Mouse (Mus musculus) MEL-GATA-1-ER (cell line): ENCODE results near the gene Nectin2.
A peak's percentile ranks its signal among the peaks of the same experiment; 100 is the strongest.

Experiments used
- DNase-seq: peaks from one replicate; pipeline ENCODE4 v3.0.0-alpha.2; 2012; ENCODE audit warnings: low read depth; ENCODE audit errors: extremely low read depth

Nectin2 gene

DNA sequence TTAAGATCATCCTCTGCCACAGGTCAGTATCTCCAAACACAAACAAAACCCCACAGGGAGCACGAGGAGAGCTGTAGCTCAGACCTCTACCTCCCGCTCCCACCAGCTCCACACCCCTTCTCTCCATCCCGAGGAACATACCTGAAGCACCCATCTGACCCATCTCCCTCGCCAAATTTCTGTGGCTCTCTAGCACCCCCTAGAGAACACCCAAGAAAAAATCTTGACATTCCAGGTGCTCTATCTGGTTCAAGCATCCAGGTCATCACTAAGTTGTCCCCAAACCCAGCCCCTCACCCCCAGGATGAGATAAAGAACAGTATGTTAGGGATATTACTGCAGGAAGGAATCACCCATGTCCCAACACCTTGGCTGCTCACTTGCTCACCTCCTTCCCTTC, 37.1 kb downstream of the Nectin2 start:
- DNase-seq: no peak

DNA sequence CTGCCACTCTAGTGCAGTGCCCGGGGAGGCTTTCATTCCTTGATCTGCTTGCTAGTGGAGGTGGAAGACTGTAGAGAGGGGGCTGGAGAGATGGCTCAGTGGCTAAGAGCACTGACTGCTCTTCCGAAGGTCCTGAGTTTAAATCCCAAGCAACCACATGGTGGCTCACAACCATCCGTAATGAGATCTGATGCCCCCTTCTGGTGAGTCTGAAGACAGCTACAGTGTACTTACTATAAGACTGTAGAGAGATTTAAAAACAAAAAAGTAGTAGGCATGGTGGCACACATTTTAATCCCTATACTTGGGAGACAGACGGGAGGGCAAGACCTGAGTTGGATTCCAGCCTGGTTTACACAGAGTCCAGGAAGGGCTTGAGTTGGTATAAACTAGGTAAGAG, 37.9 kb downstream of the Nectin2 start:
- DNase-seq: no peak

DNA sequence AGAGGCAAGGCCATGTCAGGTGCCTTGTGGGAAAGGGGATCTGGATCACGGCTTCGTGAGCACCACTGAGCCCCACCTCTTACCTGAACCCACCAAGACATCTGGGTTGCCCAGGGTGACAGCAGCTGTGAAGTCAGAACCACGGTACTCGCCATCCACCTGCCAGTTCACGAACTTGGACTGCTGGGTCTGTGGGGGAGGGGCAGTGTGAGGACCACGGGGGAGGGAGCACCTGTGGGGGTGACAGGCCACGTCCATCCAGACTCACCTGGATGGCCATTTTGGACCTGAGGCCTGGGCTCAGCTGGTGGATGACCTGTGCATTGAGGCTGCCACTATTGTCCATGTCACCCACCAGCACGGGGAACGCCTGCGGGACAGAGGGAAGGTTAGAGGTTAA, 39.6 kb downstream of the Nectin2 start:
- DNase-seq: no peak

DNA sequence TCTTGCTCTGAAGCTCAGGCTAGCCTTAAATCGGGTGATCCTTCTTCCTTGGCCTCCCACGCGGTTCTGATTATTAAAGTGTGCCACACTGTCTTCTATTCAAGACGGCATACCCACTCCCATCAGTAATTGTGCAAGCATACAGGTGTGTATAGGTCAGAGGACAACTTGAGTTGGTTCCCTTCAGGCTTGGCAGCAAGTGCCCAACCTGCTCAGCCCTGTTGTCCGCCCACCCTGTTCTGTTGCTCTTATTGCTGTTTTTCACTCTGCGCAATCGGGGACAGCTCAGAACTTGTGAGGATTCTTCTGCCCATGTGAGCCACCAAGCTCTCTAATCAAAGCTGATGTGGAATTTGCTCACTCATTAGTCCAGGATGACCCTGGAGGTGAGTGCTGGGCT, 45.0 kb downstream of the Nectin2 start:
- DNase-seq: no peak

DNA sequence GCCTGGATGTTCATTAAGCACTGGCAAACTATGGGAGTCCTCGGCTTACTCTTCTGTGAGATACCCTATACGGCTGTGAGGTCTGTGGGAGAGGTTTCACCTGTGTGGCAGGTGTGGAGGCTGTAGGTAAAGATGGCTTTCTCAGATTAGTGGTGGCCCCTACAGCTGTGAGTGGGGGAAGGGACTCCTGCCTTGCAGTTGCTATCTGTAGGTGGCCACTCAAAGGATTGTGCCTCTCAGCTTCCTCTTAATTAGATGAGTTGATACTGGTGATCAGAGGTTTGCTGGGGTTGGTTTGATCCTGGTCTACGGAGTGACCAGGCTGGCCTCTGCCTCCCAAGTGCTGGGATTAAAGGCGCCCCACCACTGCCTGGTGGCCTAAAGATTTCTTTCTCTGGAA, 45.8 kb downstream of the Nectin2 start:
- no peak for DNase-seq

DNA sequence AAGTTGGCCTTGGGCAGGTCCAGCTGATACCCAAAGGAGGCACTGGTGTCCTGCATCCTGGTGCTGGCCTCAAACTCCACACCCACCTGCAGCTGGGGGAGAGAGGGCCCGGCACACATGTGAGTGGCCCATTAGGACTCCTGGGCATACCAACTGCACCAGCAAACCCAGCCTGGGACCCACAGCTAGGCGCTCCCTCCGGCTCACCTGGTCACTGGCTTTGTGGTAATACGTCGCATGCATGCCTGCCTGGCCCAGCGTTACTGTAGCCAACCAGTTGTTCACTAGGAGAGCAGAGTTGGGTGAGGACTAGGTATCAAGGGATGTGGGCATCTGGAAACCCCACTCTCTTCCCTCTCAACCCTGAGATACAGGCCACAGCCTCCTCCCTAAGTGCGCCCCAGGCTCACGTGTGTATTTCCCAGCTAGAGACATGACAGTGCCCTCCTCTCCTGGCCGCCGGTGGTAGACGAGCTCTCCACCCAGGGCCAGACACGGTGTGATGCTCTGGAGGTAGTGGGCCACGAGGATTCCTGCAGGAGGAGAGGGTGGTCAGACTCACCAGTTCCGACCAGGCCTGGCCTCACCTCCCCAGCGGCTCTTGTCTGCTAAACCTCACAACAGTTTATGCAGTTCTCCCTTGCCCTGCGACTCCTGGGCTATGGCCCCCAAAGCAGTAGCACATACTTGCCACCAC, 47.3 kb downstream of the Nectin2 start:
- no peak for DNase-seq

DNA sequence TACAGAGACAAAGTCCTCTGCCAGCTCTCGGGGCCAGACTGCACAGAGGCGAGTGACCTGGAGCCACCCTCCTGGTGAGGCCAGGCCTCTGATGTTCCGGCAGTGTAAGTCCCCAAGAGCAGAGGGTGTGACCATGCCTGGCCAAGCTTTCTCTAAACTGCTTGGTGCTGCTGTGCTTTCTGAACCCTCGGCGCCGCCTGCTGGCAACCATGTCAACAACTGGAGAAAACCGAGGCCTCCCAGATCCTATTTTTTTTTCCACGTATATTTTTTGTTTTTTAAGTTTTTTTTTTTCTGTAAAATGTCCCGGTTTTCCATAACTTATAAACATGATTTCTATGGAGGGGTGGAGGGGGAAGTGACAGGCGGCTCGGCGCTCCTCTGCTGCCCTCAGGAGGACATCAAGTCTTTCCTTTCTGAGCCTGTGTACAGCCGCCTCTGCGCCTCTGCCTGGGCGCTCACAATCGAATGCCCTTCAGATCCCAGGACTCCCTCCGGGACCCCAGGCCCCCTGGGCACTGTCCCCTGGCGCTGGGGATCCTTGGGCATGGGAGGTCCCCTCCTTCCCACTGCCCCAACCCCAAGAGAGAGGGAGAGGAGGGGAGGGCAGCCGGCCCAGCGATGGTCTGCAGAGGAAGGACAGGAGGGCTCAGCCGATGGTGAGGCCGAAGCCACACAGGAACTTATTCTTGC, 49.1 kb downstream of the Nectin2 start:
- no peak for DNase-seq

DNA sequence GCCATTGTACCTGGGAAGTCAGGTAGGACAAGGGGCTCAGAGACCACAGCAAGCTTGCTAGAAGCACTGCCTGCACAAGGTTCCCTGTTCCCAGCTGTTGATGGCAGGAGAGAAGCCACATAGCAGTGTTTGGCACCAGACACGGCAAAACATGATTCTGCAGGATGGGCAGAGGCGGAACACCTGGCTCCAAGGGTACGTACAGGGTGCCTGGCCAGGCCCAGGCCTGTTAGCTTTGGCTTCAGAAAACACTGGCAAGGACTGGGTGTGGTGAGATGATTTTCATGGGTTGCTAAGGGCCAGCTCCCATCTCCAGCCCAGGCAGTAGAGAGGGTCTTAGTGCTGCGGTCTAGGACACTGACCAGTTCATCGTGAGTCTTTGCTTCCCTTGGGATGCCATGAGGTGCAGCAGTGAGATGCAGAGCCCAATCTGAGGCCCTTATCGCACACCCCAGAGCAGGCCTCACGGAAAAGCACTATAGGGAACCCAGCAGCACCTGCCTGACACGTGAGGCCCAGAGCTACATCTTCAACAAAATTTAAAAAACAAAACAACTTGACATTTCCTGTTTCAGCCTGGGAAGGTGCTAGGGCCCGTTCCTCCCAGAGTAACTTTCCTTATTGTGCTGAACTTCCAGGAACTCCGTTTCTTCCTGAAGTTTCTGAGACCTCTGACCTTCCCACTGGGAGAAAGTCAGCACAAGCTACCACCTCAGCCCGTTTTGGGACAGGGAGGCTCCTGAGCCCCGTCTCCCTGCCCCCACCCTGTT, 49.8 kb downstream of the Nectin2 start:
- no peak for DNase-seq

DNA sequence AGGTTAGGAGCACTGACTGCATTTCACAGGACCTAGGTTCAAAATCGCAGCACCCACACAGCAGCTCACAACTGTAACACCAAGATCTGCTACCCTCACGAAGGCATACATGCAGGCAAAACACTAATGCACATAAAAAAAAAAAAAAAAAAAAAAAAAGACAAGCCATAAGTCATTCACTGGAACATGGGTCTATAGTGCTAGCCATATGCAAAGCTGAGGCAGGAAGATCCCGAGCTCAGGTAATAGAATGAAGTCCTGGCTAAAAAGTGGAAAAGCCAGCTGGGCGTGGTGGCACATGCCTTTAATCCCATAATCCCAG, 50.5 kb downstream of the Nectin2 start:
- DNase-seq: no peak

DNA sequence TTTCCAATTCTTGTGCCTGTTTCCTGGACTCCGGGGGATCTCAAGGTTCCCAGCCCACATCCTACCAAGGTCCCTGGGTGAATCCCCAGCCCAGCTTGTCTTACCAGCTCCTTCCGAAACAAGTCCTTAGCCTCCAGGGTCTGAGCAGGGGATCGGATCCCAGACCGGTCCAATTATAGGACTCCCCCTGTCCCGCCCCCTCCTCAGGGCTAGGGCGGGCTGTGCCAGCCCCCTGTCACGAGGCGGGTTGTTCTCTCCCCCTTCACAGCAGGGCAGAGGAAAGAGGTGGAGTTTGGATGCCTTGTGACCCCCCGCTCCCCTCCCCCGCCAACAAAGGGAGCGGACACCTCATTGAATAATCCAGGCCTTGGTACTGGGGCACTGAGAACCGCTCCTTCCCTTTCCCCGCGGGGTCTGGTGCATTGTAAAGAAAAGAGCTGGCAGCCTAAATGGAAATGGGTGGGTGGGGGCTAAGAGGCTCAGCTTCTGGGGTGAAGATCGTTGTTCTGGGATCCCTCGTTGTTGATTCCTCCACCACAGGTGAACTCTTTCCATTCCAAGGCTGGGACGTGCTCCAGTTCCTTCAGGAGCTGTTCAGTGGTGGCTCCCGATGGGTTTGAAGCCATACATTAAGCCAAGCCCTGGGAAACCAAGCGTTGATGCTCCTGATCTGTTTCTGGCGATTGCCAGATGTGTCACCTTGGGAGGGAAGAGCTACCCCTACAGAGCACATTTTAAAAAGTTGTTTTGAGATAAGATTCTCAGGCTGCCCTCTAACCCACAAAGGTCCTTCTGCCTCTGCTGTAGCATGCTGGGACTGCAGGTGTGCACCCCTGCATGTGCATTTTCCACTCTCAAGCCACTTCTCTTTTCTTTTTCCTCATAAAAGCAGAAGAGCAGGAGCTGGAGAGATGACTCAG, 51.1 kb downstream of the Nectin2 start, which contains the start of gene Apoe:
TSS of gene Apoe (minus strand) at position 282 of the 920 bp plus-strand sequence.
- DNase-seq: peak; percentile 26

DNA sequence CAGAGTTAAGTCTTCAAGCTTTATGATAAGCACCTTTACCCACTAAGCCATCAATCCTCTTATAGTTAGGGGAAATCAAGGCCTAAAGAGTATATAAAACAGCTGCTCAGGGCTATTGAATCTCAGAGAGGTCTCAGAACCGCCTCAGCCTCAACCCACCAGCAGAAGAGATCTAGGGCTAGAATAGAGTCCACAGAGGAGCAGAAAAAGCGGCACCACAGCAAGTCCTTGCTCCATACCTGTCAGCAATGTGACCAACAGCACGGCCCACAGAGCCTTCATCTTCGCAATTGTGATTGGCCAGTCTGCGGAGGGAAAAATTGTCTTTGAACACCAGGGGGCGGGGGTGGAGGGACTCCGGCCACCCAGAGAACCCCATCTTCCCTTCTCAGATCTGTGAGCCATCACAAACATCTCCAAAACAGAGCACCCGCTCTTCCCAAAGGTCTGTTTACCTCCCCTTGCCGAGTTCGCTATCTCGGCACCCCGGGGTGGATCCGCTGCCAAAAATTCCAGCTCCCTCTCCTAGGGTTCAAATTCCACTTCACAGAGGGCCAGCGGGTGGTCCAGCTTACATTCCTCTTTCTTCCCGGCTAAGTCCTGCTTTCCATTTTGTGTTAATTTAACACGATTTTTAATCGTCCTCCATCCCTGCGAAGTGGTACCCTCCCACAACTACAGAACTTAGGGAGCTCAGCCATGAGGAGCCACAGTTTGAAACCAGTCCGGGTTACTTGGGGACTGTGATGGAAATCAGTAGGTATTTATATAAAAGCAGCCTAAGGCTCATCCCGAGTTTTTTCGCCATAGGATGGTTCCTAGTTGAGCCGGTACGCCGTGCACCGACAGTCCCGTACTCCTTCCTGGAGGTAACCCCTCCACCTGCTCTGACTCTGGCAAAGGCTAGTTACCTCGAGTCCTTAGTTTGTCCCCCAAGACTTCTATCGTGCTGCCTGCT, 52.1 kb downstream of the Nectin2 start:
- no peak for DNase-seq

DNA sequence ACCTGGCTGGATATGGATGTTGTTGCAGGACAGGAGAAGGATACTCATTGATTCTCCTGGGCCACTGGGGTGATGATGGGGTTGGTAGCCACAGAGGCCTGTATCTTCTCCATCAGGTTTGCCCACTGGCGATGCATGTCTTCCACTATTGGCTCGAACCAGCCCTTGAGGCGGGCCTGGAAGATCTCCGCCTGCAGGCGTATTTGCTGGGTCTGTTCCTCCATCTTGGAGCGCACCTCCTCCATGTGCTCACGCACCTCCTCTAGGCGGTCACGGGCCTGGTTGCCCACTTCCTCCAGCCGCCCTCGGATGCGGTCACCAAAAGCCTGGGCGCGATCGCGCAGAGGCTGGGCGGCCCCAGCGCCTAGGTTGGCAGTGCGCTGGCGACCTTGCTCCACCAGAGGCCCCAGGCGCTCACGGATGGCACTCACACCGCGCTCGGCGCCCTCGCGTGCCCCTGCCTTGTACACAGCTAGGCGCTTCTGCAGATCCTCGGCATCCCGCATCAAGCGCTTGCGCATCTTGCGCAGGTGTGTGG, 53.9 kb downstream of the Nectin2 start:
- no peak for DNase-seq

DNA sequence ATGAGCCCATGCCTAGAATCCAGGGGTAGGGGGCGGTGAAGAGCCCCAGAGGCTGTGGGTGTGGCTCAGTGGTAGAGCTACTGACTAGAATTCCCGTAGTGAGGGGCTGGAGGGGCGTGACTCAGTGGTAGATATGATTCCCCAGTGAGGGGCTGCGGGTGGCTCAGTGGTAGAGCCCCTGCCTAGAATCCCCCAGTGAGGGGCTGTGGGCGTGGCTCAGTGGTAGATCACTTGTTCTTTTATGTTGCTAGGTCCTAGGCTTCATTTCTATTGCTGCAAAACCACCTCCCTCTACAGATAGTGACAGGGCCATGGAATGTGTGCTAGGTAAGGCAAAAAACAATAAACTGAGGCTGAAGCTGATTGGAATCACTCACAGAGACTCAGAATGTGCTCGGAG, 54.4 kb downstream of the Nectin2 start:
- DNase-seq: no peak

DNA sequence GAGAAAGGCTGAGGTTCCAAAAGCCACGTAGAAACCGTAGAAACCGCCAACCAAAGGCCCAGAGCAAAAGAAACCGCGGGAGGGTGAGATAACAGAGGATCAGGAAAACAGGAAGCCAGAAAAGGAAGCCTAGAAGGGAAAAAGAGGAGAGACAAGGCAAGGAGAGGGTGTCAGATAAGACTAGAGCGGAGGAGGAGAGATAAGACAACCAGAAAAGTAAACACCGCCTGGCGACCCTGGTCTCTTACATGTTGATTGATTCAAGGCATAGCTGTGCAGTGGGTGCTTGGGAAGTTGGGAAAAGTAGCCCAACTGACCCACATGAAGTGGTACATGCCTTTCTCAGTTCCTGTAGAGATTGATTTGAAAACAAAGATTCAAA, 55.1 kb downstream of the Nectin2 start:
- peak; percentile 69 for DNase-seq

DNA sequence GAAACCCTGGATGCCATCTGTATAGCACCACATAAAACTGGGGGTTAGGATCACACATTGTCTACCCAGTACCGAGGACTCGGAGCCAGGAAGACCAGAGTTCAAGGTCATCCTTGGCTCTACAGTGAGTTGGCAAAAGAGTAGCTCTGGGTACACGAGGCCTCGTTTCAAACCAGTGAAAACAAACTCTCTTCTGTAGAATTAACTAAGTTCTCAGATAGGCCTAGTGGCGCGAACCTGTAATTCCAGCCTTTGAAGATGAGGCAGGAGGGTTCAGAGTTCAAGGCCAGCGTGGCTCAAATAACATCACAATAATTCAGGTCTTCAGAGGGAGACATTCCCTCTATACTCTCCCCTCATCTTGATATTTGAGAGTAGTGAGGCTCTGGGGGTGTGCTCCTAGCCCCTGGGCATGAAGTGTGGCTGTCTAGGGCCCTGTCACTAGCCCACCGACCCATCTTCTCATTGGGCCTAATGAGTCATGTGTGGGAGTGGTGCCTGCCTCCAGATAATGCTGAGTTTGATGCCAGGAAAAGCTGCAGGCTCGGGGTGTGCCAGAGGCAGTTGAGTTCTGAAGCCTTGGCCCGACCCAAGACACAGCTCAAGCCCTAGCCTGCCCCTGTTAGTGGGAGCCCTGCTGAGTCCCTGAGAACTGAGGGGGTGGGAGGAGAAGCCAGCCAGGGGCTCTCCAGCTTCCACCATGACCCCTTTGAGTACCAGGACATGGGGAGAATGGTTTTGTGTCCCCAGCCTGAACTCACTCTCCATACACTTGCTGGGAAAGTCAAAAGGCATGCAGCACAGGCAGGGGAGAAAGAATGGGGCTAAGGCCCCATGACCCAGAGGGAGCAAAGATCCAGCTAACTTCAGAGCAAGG, 55.7 kb downstream of the Nectin2 start:
- DNase-seq: no peak

DNA sequence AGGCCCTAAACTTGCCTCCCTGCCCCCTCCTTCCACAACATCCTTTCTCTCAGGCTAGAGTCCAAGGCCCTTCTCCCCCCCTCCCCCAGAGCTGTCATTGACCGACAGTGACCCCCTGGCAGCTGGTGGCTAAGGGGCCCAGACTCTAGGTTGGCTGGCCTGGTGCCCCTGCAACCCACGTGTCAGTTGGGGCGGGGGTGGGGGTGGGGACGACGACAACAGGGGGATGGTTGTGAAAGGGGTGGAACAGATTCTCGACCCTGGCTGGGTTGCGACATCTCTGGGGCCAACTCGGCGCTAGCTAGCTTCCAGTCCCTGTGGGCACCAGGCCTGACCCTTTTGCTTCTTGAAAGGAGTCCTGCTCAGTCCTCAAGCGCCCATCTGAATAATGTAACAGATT, 56.9 kb downstream of the Nectin2 start:
- DNase-seq: no peak

DNA sequence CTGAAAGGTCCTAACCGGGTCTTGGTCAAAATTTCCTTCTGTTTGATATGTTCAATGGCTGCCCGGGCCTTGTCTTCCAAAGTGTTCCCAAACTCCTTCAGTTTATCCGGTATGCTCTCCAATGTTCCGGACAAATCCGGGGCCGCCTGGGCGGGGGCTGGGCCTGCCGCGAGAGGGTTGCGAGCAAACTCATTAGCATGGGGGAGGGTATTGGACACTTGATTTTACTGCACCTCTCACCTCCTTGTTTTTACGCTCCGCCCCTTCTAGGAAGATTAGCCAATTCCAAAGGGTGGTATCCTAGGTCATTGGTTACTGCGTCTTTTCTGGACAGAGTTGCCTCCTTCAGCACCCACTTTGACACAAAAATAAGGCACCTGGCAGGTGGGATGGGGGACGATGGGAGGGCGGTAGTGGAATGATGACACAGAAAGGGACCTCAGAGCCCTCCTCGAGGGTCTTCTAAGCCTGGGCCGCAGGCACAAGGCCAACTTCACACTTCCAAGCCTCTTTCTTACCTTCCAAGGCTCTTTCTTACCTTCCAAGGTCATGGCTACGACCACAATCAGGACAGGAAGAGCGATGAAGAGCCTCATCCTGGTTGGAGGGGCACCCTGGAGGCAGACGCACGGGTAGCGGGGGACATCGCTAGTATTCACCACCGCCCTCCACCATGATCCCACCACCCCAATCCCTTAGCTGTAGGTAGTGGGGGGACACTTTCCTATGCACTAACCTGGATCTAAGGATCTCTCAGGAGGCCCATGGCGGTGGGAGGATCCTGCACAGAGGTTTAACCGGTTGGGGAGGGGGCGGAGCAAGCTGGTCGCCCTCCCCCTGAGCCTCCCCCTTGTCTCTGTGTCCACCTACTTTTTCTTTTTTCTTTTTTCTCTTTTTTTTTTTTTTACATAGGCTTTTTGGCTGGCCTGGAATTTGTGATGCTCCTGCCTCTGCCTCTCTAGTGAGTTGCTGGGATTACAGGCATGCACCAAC, 58.1 kb downstream of the Nectin2 start, which contains the start of gene Apoc1:
TSS of gene Apoc1 (minus strand) at position 788 of the 993 bp plus-strand sequence.
- no peak for DNase-seq

DNA sequence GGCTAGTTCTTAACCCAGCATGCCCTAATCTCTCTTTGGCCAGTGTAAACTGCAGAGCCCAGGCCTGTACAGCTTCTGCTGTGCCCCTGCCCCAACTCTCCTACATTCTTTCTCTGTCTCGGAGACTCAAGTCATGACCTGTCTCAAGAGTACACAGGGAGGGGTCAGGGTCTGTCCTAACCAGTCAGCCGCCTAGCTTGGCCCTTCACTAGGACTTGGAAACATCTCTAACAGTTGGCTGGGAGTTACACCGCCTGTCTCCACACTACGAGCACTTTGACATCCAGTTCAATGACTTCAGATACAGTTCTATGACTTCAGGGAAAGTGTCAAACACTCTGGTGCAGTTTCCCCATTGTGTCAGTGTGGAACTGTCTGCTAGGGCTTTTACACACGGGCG, 58.8 kb downstream of the Nectin2 start:
- no peak for DNase-seq
